Mouse (Mus musculus) CD4-positive naive resting alpha-beta T cell, adult 57 days (primary cell): ENCODE results near the gene D5Ertd579e. TPM values are rescaled to one million over a fixed set of nuclear protein-coding genes. Genes with fewer than 3 reads are reported as not detected.

ENCODE experiments used
- total RNA-seq: library from RNA; stranded (reverse); gene quantifications from one replicate; pipeline ENCODE4 v1.2.4, GENCODE M21; 2023

Gene D5Ertd579e
- total RNA-seq: 29.6 TPM

DNA sequence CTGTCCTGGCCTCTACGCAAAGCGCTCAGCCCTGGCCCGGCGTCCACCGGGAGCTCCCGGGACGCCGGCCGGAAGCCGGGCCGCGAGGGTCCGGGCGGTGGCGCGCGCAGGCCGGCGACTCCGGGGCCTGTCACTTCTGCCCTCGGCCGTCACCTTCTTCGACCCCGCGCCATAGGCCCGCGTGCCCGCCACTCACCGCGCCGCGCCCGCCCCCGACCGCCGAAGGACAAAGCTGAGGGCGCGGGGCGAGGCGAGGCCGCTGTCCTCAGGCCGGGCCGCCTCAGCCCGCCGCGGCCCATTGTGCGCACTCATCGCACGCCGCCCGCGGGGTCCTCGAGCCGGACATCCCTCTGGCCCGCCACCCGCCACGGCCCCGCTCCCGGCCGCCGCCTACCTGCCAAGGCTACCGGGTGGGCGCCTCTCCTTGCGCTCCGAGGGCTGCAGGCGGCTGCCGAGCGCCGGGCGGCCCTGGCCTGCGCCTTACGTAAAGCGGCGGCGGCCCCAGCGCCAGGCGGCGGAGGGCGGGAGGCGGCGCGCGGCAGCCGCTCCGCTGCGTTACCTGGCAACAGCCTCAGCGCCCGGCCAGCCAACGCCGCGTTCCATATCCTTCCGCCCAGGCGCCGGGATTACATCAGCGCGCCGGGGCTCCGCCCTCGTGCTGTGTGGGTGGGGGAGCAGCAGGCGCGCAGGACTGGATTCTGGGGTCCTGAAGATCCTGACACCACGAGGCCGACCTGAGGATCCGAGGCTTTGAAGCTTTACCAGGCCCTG is at the start of gene D5Ertd579e:
TSS of gene D5Ertd579e (minus strand) at position 564 of the 771 bp plus-strand sequence.

GRCm38 (mm10) chr5:36593176-36593575 is 102.6 kb downstream of the D5Ertd579e start, which contains the start of gene Tbc1d14:
TSS of gene Tbc1d14 (minus strand) at chr5:36593276.

Other genes starting within 250 kb of the D5Ertd579e start
- gene Grpel1, start 231.0 kb downstream of the D5Ertd579e start, total RNA-seq: 24.9 TPM
- 22.4 TPM for gene Tada2b, start 211.7 kb downstream of the D5Ertd579e start, total RNA-seq
- gene Ccdc96, start 211.4 kb downstream of the D5Ertd579e start, total RNA-seq: 0.27 TPM
- 71.2 TPM for gene Tbc1d14, start 102.7 kb downstream of the D5Ertd579e start, total RNA-seq
- 21.1 TPM for gene Bloc1s4, start 52.6 kb upstream of the D5Ertd579e start, total RNA-seq
- 136 TPM for gene Mrfap1, start 100.7 kb upstream of the D5Ertd579e start, total RNA-seq
- gene Man2b2, start 134.6 kb upstream of the D5Ertd579e start, total RNA-seq: 31.8 TPM
- not detected for gene Ppp2r2c, start 172.5 kb upstream of the D5Ertd579e start, total RNA-seq